Mouse (Mus musculus) regulatory T cell (primary cell): ENCODE results near the gene Plekhf1.

Experiments used
- in situ Hi-C: fragments of 300-600 bp; cut with MboI, MseI; formaldehyde crosslinking; loops from one replicate; pipeline ENCODE4 v1.15.1; 2025; ENCODE audit warnings: high pct_unique_total_duplicates

Gene Plekhf1

DNA sequence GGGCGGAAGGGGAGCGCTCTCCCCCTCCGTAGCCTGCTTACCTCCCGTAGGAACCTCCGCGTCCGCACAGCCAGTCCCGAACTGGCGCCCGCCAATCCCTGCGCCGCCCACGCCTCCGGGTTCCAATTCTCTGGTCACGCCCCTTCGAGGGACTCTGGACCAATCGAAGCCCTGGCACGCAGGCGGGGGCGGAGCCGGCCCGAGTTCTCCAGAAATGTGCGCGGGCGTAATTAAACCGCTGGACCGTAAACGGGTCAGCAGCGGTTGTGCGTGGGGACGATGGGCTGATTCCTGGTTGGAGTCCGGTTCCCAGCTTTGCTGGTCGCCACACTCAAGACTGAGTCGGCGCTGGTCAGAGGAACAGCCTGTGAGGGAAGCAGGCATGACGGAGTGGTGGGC, at the start of gene Plekhf1:
Gene Plekhf1 (minus strand): TSS at position 117 of the 399 bp plus-strand sequence.
- in situ Hi-C loops: no loop called here

DNA sequence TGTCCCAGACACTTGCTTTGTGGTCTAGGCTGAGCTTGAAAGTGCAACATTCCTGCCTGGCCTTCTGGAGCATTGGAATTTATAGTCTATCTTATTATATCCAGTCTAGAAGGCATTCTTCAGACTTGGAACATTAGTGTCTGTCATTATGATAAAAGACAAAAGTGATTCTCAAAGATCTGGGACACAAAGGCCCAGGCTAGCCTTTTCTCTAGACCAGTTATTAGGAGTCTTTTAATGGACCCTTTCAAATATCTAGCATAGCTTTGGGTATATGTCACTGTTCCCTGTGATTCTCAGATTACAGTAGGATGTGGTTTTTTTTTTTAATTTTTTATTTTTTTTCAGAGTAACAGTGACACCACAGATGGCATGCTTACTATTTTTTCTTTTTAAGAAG, 44.7 kb upstream of the Plekhf1 start:
- in situ Hi-C loops: no loop called here

DNA sequence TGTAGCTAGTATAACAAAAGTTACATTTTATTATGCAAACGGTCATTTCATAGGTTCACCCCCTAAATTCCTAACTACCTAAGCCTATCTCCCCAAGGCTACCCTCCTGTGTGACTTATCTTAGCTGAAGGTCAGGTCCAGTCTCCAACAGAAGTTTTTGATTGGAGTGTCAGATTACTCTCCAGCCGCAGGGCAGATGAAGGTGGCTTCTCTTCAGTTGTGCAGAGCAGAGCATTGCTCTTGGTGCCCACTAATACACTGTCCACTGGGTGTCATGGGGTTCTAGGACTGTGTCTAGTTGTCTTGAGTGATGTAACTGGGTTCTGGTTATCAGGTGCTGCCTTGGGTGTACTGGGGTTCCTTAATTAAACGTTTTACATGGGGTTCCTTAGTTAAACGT, 44.0 kb upstream of the Plekhf1 start:
- in situ Hi-C loops: no loop called here

DNA sequence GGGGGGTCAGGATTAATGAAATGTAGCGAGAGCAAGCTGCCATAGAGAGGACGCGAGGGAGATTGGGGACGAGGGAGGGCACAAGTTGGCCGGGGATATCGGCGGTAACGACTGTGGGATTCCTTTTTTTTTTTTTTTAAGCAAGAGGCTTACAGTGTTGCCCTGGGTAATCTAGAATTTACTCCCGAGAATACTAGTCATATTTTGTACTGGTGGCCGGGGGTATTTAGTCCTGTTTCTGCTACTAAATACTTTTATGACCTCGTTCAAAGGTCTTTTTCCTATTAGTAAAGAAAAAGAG, 43.6 kb upstream of the Plekhf1 start:
- in situ Hi-C loops: no loop called here

DNA sequence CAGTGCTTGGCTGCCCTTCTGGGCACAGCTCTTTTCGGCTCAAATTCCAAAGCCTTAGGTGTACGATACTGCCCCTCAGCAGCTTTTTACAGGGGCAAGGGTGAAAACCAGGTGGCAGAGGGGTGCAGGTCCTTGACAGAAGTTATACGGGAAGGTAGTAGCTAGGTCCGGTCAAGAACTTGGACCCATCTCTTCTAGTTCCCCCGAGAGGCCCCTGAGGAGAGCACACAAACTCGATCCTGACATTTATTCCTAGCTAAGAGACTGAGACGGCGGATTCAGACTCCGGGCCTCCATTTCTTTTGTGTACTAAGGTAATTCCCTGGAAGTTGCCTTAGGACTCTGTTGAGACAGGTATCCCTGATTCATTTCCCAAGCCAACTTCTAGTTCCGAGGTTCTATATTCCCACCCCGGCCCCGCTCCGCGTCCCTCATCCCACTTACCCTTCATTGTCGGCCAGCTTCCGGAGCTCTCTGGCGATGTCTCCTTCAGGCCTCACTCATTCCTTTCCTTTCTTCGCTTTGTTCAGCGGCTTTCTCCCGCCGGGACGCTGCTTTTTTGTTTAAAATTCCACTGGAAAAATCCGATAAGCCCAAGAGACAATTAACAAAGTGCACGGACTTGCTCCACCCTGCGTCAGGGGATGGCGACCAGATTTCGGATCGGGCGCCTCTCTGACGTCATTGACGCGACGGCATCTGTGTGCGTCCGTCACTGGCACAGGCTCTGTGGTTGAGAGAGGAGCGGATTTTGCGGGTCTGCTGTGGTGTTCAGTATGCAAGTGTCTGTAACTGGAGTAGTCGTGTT, 43.1 kb upstream of the Plekhf1 start, which contains the start of gene Pop4:
Gene Pop4 (minus strand): TSS at position 721 of the 808 bp plus-strand sequence.
- in situ Hi-C loops: no loop called here

DNA sequence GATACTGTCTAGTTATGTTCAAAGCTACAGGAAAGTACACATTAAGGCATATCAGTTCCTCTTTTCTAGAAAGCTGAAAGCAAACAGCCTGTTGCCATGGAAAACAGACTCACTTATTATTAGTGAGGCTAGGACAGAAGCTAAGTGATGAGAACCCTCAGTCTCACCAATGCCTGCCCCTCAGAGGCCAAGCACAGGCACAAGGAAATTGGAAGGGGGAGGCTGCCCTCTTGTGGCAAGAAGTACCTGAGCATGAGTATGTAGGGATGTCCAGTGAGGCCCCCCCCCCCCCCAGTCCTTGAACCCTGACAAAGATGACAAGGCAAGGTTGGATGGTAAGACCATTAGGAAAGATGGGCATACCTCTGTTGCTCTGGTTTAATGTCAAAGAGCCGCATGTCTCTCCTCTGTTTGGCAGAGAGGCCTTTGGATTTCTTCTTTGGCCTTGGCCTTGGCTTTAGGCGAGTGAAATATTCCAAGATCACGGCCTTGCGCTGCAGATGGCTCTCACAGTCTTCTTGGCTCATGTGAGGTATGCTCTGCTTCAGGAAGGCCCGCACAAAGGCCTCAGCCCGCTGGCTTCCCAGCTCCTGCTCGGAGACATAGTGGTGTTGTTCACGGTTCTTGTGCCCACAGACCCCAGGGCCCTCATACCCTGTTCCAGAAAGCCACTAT, 39.3 kb upstream of the Plekhf1 start:
- in situ Hi-C loops: loop anchor here (5.0 kb wide), 1 partner anchor 85 kb away; the partner anchor contains the start of gene 1600014C10Rik

DNA sequence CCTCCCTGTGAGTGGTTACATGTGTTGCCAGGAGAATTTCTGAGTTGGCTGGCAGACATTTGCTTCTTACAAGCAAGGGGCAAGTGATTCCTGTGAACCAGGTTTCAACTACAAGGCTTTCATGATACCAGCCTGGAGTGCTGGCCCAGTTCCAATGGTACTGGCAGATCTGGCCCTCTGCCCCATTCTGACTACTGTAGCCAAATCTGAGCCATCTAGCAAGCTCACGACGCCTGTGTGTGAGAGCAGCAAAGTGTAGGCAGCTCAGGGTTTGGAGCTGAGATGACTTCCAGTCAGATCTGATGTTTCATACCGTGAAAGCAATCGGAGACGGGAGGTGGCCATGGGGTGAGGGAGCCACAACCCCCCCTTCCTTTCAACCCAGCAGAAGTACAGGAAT, 34.6 kb upstream of the Plekhf1 start:
- in situ Hi-C loops: no loop called here

- in situ Hi-C loops: no loop called here
These were observed 31.8 kb upstream of the Plekhf1 start for GRCm38 (mm10) chr7:38259631-38260030.

DNA sequence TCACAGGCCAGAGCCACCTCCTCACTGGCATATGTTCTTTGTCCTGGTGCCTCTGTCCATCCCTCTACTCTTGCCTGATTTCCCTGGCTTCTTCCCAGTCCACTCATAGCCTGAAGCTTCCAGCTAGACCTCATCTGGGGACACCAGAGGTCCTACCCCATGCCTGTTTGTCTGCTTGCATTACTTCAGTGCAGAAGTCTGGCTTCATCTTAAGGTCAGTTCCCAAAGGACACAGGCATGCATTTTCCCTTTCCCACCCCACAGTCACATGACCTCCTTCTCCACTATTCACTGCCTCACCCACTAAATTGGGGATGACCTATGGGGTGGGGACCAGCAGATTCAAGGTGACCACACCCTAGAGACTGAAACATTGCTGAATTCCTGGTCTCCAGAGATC, 25.6 kb upstream of the Plekhf1 start:
- in situ Hi-C loops: no loop called here

DNA sequence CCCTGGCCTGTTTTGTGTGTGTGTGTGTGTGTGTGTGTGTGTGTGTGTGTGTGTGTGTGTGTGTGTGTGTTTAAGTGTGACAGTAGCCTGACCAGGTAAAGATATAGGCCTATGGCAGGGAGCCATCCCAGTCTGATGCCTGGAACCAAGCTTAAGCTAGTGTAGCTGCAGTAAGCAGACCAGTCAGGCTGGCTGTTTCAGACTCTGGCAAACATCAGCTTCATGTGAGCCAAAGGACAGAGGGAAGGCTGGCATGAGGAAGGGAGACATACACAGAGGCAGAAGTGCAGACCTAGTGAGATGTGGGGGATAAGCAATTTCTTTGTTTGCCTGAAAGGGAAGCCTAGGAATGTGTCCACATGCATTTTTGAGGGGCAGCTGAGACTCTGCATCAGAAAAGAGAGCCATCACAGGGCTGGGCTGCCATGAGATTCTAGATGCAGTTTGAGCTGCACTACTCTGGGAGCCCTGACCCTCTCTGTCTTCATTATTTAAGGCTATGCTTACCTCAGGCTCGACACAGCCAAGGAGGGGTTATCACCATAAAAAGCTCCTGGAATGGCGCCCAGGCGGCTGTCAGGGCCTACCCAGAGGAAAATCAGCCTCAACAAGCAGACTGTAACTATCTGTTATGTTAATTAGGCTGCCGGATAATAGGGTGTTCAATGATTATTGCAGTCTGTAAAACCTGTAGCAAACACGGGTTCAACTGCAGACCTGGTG, 23.8 kb upstream of the Plekhf1 start:
- in situ Hi-C loops: no loop called here

GRCm38 (mm10) chr7:38242417-38242816, 14.6 kb upstream of the Plekhf1 start:
- in situ Hi-C loops: no loop called here

- in situ Hi-C loops: no loop called here
These were observed 9.3 kb upstream of the Plekhf1 start for GRCm38 (mm10) chr7:38237140-38237539.

- in situ Hi-C loops: no loop called here
These were observed 8.7 kb upstream of the Plekhf1 start for GRCm38 (mm10) chr7:38236400-38237105.

- in situ Hi-C loops: no loop called here
These were observed 2.5 kb upstream of the Plekhf1 start for GRCm38 (mm10) chr7:38230285-38230684.

DNA sequence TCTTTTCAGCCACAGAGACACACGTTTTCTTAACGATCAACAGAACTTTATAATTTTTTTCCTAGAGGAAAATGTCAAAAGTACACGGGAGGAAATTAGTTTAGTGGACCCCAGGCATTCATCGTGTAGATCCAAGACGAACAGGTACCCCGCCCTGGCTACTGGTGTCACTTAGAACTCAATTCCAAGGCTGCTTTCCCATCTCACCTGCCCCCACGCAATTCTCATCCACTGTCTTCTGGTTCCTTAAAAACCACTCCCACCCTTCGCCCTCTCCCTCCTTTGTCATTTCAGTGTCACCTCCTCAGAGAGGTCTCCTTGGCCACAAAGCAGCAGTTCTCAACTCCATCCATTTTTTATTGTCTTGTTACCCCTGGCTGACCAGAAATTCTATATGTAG, 513 bp upstream of the Plekhf1 start:
- in situ Hi-C loops: no loop called here

GRCm38 (mm10) chr7:38227181-38227899, 476 bp downstream of the Plekhf1 start:
- in situ Hi-C loops: no loop called here

- in situ Hi-C loops: no loop called here
These were observed 1.6 kb downstream of the Plekhf1 start for GRCm38 (mm10) chr7:38226226-38226625.

DNA sequence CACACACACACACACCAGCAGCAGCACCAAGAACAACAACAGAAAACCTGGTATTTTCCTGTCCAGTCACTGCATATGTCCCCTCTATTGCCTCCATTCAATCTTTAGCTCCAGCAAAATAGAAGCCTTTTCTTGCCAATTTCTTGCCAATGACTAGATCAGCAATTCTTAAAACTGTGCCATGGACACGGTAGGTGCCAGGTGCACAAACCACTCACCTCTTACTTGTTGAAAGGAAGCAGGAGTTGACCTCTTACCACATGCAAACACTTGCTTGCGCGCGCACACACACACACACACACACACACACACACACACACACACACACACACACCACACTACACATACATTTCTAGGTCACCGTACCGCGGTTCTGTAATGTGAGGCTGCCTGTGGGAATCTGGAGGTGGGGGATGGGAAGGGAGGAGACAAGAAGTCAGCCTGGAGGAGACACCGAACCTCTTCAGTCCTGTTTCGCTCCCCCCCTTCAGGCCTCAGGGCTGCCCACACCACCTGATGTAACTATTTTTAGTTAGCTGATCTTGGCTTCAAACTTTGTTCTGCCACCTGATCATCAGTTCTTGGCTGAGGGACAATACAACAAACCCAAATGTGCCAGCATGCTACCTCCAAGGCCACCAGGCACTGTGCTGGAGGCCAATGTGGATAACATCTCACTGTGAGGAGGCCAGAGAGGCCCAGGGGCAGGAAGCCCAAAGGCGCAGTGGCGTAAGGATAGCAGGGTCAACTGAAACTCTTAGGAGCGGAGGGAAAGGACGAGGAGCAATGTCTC, 3.0 kb downstream of the Plekhf1 start:
- in situ Hi-C loops: no loop called here

DNA sequence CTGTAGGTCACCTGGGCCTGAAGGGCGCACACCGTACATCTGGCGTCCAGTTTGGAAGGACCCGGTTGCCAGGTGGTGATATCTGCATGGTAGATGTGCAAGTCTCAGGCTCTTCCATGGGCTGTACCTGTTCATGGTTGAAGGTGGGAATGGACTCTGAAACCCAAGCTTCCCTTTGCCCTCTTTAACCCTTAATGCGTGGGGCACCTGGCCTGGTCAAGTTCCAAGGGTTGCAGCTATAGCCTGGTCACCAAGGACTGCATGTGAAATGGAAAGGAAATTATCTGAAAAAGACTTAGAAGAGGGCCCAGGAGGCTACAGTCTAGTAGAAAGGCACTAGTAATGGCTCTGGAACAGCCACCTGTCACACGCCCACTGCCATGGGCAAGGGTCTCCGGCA, 7.0 kb downstream of the Plekhf1 start:
- in situ Hi-C loops: no loop called here

DNA sequence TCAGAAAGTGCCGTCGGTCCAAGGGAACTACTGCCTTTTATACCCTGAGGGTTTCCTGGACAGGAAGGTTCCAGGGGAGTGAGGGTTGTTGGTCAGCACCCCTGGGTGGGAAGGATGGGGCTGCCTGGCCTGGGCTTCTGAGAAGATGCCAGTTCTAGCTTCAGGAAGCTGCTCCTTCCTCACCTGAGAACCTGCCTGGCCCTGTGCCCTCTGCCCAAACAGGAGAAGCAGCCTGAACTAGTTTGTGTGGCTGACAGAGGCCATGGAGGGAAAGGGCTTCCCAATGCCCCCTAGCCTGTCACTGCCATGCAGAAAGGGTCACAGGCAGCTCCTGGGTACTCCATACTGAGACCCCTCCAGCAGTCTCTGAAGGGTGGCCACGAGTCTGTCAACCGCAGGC, 8.3 kb downstream of the Plekhf1 start:
- in situ Hi-C loops: no loop called here
